Mouse (Mus musculus): Measurements from ENCODE around the gene Fis1. TPM values are rescaled to one million over a fixed set of nuclear protein-coding genes. Genes with fewer than 3 reads are reported as not detected.

Fis1 gene
- polyA plus RNA-seq (2016; fragmentation: Nextera tagmentation; extraction: Ambion mirVana), result 262 and 277 TPM in 2 replicates

- Histone ChIP-seq H3K27me3 (ENCODE audit: low read depth, poor library complexity, severe bottlenecking) (no peaks in the 10 kb centered on the region), H3K36me3 (peaks cover 19% of the 10 kb centered on the region), H3K27ac (peak within 1 kb of the TSS; percentile 81), H3K4me3 (peak within 1 kb of the TSS; percentile 79), H3K9me3 (replicated peaks) (no peaks in the 10 kb centered on the region), H3K4me1 (peaks cover 8% of the 10 kb centered on the region)
- DNase-seq (ENCODE audit: low spot score), result peak; percentile 95
- WGBS, result 0% methylated on average over 23 of the region's 23 CpGs
Observed at GRCm38 (mm10) chr5:136953015-136953414, at the start of gene Fis1. Fis1 (plus strand) TSS chr5:136953275.

DNA sequence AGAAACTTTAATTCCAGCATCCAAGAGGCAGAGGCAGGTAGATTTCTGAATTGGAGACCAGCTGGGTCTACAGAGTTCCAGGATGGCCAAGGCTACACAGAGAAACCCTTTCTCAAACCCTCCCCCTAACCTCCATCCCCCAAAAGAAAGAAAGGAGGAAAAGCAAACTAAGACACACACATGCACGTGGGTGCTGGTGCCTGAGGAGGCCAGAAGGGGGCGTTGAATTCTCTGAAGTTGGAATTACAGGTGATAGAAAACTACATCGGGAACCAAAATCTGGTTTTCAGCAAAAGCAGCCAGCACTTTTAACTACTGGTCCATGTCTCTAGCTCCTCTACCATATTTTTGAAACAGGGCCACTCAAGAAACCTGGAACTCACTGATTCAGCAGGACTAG is 48.5 kb upstream of the Fis1 start:
- Histone ChIP-seq H3K4me1 (peaks cover 16% of the 10 kb centered on the region), H3K27me3 (ENCODE audit: low read depth, poor library complexity, severe bottlenecking) (no peaks in the 10 kb centered on the region), H3K4me3 (no peak overlapping the region), H3K36me3 (no peaks in the 10 kb centered on the region), H3K9me3 (replicated peaks) (no peaks in the 10 kb centered on the region), H3K27ac (no peak overlapping the region)
- DNase-seq (ENCODE audit: low spot score), result no peak
- 67% methylated on average over 3 of the region's 3 CpGs for WGBS

GRCm38 (mm10) chr5:136905630-136906029 is 47.4 kb upstream of the Fis1 start:
- peaks cover under 1% of the 10 kb centered on the region for H3K36me3 ChIP-seq
- H3K4me1 ChIP-seq, result peaks cover 13% of the 10 kb centered on the region; the same call in 1 of the 2 replicates
- H3K9me3 ChIP-seq (replicated peaks), result no peaks in the 10 kb centered on the region
- H3K4me3 ChIP-seq, result no peak overlapping the region
- no peaks in the 10 kb centered on the region for H3K27me3 ChIP-seq (ENCODE audit: low read depth, poor library complexity, severe bottlenecking)
- no peak for DNase-seq (ENCODE audit: low spot score)
- no peak overlapping the region for H3K27ac ChIP-seq
- WGBS, result 53% methylated on average over 7 of the region's 7 CpGs

DNA sequence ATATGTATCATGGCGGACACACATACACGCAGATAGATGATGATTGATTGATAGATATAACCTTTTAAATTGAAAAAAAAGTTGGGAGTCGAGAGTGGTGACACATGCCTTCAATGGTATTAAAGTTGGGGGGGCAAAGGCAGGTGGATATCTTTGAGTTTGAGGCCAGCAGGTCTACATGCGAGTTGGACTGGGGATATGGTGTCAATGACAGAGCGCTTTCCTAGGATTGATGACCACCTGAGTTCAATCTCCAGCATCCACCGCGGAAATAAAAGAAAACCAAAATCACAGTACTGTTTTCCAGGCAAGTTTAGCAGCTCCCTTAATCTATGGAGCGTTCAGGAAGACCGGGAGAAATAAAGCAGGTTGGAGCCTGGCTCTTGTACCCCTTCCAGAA is 45.5 kb upstream of the Fis1 start:
- H3K9me3 ChIP-seq (replicated peaks), result no peaks in the 10 kb centered on the region
- WGBS, result 42% methylated on average over 9 of the region's 9 CpGs
- H3K27me3 ChIP-seq (ENCODE audit: low read depth, poor library complexity, severe bottlenecking), result no peaks in the 10 kb centered on the region
- H3K27ac ChIP-seq, result peak overlapping the region; percentile 83
- no peak for DNase-seq (ENCODE audit: low spot score)
- H3K36me3 ChIP-seq, result peaks cover 20% of the 10 kb centered on the region
- H3K4me1 ChIP-seq, result peaks cover 13% of the 10 kb centered on the region; the same call in 1 of the 2 replicates
- peak overlapping the region; percentile 78 for H3K4me3 ChIP-seq

- Histone ChIP-seq H3K4me3 (peak within 1 kb of the TSS; percentile 78), H3K4me1 (peaks cover 13% of the 10 kb centered on the region; the same call in 1 of the 2 replicates), H3K27me3 (ENCODE audit: low read depth, poor library complexity, severe bottlenecking) (no peaks in the 10 kb centered on the region), H3K9me3 (replicated peaks) (no peaks in the 10 kb centered on the region), H3K36me3 (peaks cover 27% of the 10 kb centered on the region), H3K27ac (peak within 1 kb of the TSS; percentile 83)
- peak; percentile 97 for DNase-seq (ENCODE audit: low spot score)
- 11% methylated on average over 32 of the region's 32 CpGs for WGBS
Observed at GRCm38 (mm10) chr5:136907991-136908857, 44.9 kb upstream of the Fis1 start, which contains the start of gene Ift22. Ift22 (plus strand) TSS chr5:136908150.

GRCm38 (mm10) chr5:136914183-136914582 is 38.9 kb upstream of the Fis1 start:
- Histone ChIP-seq H3K4me1 (peaks cover 1% of the 10 kb centered on the region), H3K27me3 (ENCODE audit: low read depth, poor library complexity, severe bottlenecking) (no peaks in the 10 kb centered on the region), H3K4me3 (no peak overlapping the region), H3K27ac (no peak overlapping the region), H3K9me3 (replicated peaks) (no peaks in the 10 kb centered on the region), H3K36me3 (peaks cover 38% of the 10 kb centered on the region)
- WGBS, result 85% methylated on average over 3 of the region's 3 CpGs
- DNase-seq (ENCODE audit: low spot score), result no peak

GRCm38 (mm10) chr5:136917613-136918242 is 35.3 kb upstream of the Fis1 start:
- H3K27ac ChIP-seq, result no peak overlapping the region
- H3K36me3 ChIP-seq, result peaks cover 16% of the 10 kb centered on the region
- 96% methylated on average over 8 of the region's 8 CpGs for WGBS
- H3K4me3 ChIP-seq, result no peak overlapping the region
- peaks cover 9% of the 10 kb centered on the region for H3K4me1 ChIP-seq
- no peak for DNase-seq (ENCODE audit: low spot score)
- H3K27me3 ChIP-seq (ENCODE audit: low read depth, poor library complexity, severe bottlenecking), result no peaks in the 10 kb centered on the region
- H3K9me3 ChIP-seq (replicated peaks), result no peaks in the 10 kb centered on the region

- H3K27ac ChIP-seq, result peak overlapping the region; percentile 84
- 4% methylated on average over 38 of the region's 38 CpGs for WGBS
Observed at GRCm38 (mm10) chr5:136918655-136919472, 34.2 kb upstream of the Fis1 start.

DNA sequence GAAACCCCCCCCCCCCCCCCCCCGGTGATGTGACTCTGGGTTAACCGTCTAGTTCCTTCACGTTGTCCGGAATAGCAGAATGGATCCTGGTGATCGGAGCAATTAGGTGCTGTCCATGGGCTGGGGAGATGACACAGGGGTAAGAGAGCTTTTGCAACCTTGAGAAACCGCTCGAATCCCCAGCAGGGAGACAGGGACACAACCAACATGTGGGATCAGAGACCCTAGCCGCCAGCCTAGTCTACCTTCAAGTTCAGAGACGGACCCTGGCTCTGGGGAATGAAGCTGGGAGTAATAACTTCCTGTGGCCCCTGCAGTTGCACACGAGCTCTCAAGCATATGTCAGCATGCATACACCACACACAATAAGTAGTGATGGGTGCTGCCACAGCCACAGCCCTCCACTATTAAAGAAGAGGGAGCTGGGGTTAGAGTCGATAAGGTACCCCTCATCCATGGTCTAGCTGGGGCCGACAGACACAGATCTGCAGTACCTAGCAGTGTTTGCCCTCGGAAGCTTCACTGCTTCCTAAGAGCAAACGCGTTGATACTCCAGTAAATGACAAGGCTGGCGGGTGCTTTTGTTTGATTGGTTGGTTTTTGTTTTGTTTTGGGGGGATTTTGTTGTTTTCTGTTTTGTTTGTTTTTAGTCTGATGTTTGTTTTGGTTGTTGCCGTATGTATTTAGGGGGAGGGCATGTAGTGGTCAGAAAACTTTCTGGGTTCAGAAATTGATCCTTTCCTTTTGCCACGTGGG is 33.4 kb upstream of the Fis1 start:
- Histone ChIP-seq H3K27me3 (ENCODE audit: low read depth, poor library complexity, severe bottlenecking) (no peaks in the 10 kb centered on the region), H3K4me1 (peaks cover 12% of the 10 kb centered on the region), H3K4me3 (peak overlapping the region; percentile 65), H3K27ac (peak overlapping the region; percentile 84), H3K9me3 (replicated peaks) (no peaks in the 10 kb centered on the region), H3K36me3 (no peaks in the 10 kb centered on the region)
- WGBS, result 25% methylated on average over 18 of the region's 18 CpGs
- peak; percentile 39 for DNase-seq (ENCODE audit: low spot score)

More at GRCm38 (mm10) chr5:136918655-136919472, 34.2 kb upstream of the Fis1 start:
- Histone ChIP-seq H3K27me3 (ENCODE audit: low read depth, poor library complexity, severe bottlenecking) (no peaks in the 10 kb centered on the region), H3K36me3 (peaks cover 5% of the 10 kb centered on the region; the same call in 1 of the 2 replicates), H3K9me3 (replicated peaks) (no peaks in the 10 kb centered on the region), H3K4me1 (peaks cover 11% of the 10 kb centered on the region), H3K4me3 (peak overlapping the region; percentile 65)
- peak; percentile 78 for DNase-seq (ENCODE audit: low spot score)

DNA sequence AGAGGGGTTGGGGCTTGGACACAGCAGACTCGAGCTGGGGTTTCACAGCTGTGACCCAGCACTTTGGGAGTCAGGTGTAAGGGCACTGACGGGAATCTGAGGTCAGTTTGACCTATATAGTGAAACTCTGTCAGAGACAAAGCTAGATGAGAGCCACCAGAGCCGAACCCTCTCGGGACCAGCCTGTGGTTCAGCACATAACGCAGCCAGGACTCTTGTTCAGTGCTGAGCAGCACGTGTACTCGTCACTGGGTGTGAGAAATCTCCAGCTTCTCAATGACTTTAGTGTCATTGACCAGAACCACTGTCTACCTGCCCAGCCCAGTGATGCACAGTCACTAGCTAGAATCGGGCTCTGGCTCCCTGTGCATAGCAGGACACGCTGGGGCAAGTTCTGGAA is 30.2 kb upstream of the Fis1 start:
- no peaks in the 10 kb centered on the region for H3K9me3 ChIP-seq (replicated peaks)
- no peaks in the 10 kb centered on the region for H3K27me3 ChIP-seq (ENCODE audit: low read depth, poor library complexity, severe bottlenecking)
- no peak for DNase-seq (ENCODE audit: low spot score)
- H3K36me3 ChIP-seq, result peaks cover 7% of the 10 kb centered on the region; the same call in 1 of the 2 replicates
- no peak overlapping the region for H3K27ac ChIP-seq
- no peak overlapping the region for H3K4me3 ChIP-seq
- peaks cover 12% of the 10 kb centered on the region for H3K4me1 ChIP-seq
- WGBS, result 84% methylated on average over 9 of the region's 9 CpGs

DNA sequence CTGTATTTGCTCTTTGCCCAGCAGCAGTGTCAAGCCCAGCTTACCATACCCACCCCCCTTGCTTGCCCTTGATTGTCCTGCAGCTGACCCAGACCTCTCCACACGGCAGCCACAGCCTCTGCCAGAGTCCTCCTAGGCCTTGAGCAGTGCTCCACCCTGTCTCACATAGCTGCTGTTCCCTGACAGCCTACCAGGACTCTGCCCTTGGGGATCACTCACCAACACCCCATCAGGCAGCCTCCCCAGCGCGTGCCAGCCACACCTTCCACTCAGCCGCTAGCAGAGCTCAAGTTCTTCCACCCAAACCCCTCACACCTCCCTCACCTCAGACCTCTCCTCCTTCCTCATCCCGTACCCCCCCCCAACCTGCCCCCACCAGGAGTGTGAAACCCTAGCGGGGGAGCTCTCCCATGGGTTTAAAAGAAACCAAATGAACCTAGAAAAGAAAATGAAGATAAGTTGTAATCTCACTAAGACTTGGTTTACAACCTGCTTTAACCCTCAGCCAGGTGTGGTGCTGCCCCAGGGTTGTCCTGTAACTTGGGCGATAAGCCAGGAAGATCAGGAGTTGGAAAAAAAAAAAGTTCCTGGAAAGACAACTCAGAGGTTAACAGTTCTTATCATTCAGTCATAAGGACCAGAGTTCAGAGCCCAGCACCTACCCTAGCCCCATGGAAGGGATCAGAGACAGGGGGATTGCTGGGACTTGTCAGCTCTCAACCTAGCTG is 29.2 kb upstream of the Fis1 start:
- Histone ChIP-seq H3K27me3 (ENCODE audit: low read depth, poor library complexity, severe bottlenecking) (no peaks in the 10 kb centered on the region), H3K9me3 (replicated peaks) (no peaks in the 10 kb centered on the region), H3K27ac (no peak overlapping the region), H3K36me3 (peaks cover 7% of the 10 kb centered on the region; the same call in 1 of the 2 replicates), H3K4me1 (peaks cover 12% of the 10 kb centered on the region), H3K4me3 (no peak overlapping the region)
- no peak for DNase-seq (ENCODE audit: low spot score)
- WGBS, result 65% methylated on average over 7 of the region's 7 CpGs

All from limb, embryonic 10.5 days (tissue).